Mouse (Mus musculus) cerebellum, adult 8-10 months (tissue): ENCODE data around the gene Leng1.
A peak's percentile ranks its signal among the peaks of the same experiment; 100 is the strongest.

ENCODE experiments used
- DNase-seq: peaks from one replicate; pipeline ENCODE4 v3.0.0; 2022

Gene Leng1

DNA sequence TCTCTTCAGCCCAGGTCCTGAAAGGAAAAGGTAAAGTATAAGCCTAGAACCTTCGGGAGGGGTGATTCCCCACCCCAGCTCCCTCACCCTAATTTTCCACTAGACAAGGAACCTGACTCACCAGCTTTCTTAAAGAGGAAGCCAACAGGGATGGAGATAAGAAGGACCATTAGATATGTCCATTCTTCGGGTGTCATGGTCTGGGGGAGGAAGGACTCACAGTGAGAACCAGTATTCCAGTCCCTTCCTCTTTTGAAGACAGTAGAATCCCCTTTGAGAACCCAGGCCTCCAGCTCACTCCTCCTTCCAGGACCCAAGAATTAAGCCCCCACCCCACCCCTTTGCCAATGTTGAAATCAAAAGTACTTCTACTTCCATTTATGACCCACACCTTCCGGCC lies 26.3 kb upstream of the Leng1 start:
- no peak for DNase-seq

GRCm38 (mm10) chr7:3685400-3686187 lies 20.0 kb upstream of the Leng1 start:
- peak; percentile 59 for DNase-seq

DNA sequence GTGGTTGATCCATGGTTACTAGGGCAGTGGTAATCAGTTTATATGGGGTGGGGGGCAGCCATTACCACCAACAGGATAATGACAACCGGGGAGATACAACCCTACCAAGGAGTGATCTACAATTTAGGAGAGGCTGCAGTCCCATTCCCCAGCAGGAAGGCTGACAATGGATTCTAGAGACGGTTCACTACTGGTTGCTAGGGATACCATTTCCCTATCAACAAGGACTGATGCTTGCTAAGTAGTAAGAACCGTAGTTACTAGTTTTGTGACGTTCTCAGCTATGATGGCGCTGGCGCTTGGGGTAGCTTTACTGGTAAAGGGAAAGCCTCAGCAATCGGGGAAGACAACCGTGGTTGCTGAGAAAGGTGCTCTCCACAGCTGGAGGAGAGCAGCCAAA lies 19.1 kb upstream of the Leng1 start:
- no peak for DNase-seq

DNA sequence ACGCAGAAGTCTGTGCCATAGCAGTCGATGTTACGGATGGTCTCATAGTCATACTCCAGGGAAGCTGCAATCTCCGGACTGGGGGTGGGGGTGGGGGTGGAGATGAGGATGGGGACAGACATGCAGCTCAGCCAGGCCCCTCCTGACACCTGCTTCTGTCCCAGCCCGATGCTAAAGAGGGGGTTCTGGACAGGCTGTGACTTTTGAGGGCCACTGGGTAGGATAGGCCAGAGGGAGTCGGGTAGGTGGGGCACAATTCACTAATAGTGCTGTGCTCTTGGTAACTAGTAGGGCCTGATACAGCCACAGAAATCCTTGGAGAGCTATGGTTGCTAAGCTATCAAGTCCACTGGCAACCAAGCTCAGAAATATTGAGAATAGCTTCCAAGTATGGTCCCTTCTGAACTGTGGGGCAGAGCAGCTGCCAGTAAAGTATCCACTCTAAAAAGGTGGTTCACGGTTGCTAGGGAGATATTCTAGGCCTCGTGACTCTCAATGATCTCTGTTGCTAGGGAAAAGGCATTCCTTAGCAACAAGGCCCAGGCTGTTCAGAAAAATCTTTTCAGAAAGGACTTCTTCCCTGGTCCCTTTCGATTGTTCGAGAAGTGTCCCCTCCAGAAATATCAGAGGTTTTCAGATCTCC lies 18.4 kb upstream of the Leng1 start:
- DNase-seq, result no peak

GRCm38 (mm10) chr7:3677342-3677741 lies 11.7 kb upstream of the Leng1 start, which contains the start of gene Tmc4:
Gene Tmc4 (minus strand): TSS chr7:3677553.
- DNase-seq, result no peak

DNA sequence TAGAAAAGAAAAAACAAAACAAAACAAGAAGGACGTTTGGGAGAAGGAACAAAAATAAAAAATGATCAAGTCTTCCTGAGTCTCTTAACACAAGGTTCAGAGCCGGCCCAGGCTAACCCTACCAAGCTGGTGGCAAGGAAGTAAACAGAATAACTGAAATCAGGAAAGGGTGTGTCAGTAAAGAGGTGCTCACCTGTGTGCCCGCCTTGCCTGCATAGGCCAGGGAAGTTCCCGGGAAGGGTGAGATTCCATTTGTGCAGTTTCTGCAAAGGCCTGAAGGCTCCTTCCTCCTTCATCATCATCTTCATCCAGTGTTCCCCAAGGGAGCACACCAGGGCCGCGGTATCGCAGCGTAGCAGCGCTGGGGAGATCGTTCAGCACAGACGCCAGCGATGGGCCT lies 10.7 kb upstream of the Leng1 start:
- DNase-seq, result no peak

GRCm38 (mm10) chr7:3675228-3675548 lies 9.5 kb upstream of the Leng1 start:
- no peak for DNase-seq

GRCm38 (mm10) chr7:3674507-3675227 lies 9.0 kb upstream of the Leng1 start:
- DNase-seq, result peak; percentile 81

- DNase-seq, result no peak
Measured at GRCm38 (mm10) chr7:3666921-3667391, 1.3 kb upstream of the Leng1 start.

DNA sequence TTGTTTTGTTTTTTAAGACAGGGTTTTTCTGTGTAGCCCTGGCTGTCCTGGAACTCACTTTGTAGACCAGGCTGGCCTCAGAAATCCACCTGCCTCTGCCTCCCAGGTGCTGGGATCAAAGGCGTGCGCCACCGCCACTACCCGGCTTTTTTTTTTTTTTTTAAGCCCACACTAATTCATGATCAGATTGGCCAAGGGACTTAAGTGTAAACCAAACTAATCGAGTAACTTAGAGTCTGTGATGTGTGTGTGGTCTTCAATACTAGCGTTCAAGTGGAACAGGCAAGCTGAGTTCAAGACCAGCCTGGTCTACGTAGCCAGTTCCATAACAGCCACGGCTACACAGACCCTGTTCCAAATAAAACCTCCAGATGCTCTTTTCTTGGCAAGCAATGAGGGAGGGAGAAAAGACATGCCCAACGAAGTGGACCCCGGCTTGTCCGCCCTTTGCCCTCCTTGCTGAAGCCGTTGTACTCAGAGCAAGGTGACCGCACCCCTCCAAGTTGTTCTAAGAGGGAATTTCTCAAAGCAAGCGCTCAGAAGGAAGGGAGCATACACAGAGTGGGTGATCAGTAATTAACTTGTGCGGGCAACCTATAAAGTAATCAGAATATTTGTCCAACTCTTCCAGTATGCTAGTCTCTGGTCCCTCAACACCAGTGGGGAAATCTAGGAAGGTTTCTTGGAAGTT lies 971 bp downstream of the Leng1 start:
- DNase-seq, result no peak

DNA sequence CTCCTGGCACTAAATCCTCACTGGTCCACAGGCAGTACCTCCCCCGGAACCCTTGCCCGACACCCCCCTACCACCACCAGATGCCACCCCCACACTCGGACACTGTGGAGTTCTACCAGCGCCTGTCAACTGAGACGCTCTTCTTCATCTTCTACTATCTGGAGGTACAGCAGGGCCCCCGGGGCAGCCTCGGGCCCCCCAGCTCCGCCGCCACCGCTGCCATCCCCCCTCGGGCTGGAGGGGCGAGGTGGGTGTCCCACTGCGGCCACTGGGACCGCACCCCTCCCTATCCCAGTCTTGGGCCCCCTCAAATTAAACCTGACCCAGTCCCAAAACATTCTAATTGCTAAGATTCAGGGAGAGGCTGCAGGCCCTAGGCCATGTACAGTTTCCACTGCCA lies 7.1 kb downstream of the Leng1 start:
- DNase-seq, result no peak

DNA sequence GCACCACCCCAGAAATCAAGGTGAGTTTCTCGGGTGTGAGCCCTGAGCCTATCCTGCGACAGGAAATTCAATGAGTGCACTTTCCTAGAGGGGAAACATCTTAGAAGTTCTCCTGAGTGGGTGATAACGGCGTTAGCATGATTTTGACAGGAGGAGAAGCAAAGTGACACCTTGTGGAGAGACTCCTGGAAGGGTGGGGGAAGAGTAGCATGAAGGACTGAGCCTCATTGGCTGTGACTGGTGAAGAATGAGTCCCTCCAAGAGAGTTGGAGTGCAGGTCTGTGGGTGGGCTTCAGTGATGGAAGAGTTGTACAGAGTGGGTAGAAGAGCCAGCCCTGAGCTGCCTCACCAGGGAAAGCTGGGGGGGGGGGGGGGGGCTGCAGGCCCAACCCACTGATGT lies 8.7 kb downstream of the Leng1 start:
- no peak for DNase-seq

DNA sequence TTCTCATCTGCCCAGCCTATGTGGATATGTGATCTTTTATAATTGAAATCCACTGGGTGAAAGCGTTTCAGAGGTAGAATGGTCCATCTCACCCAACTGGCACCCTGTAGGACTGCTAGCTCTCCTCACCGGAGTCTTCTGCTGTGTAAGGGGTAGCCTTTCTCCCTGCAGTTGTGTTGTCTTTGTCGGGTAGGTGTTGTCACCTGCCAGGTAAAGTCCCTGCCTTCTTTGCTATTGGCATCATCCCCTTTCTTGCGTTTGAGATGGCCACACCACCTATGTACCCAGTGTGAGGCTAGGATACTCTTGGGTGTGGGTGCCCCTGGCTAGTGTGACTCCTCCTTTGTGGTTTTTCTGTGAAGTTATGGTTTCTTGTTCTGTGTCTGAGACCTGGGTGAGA lies 19.0 kb downstream of the Leng1 start:
- no peak for DNase-seq

DNA sequence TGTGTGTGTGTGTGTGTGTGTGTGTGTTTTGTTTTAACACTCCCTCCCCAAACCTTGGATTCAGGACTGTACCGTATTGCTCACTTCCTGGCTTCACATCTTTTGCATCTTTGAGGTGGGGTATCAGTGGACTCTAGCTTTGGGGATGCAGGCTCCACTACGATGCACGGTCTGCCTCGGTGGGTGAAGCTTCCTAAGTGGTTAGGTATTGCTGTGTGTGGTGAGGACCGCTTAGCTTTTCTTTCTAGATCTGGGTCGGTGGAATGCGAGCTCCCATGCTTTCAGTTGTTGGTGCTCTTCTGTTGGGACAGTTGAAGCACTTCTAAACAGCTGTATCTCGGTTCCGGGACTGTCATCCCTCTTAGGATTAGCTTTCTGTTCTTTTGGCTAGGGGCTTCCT lies 19.5 kb downstream of the Leng1 start:
- no peak for DNase-seq

GRCm38 (mm10) chr7:3645488-3646025 lies 20.1 kb downstream of the Leng1 start:
- DNase-seq, result no peak

DNA sequence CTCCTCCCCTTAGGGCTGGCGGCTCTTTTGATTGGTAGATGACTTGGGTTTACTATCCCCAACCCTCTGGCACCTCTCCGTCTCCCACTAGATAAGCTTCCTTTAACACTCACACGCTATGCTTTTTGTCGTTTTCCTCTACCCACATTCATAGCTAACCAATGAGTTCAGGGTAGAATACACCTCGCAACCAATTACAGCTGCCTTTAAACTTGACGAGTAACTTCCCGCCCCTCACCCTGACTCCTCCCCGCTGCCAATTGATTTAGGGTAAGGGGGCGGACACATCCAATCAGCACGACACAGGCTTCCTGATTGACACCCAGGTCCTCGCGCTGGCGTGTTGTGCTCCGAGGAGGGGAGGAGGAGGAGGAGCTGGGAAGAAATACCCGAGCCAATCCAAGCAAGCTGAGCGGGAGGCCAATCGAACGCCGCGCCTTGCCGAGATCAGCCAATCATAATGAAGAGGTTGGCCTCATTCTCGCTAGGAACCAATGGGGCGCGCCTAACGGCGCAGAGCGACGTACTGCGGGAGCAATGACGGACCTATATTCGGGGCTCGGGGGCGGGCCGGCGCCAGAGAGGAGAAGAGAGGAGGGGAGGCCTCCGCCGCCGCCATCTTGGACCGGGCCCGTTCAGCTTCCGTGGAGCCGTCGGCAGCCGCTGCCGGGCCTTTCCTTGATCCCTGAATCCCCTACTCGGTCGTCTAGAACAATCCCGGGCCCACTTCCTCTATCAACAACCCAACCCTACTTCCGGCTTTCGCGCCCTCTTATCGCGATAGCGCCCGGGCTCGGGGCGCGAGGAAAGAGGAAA lies 20.8 kb downstream of the Leng1 start, which contains the start of gene Cnot3:
Cnot3 (plus strand) TSS at position 597 of the 816 bp plus-strand sequence.
- DNase-seq, result peak; percentile 98

- no peak for DNase-seq
Measured at GRCm38 (mm10) chr7:3644348-3644671, 21.3 kb downstream of the Leng1 start.

- DNase-seq, result no peak
Measured at GRCm38 (mm10) chr7:3643843-3644242, 21.8 kb downstream of the Leng1 start.

- DNase-seq, result no peak
Measured at GRCm38 (mm10) chr7:3643412-3643811, 22.2 kb downstream of the Leng1 start.

GRCm38 (mm10) chr7:3630478-3630815 lies 35.2 kb downstream of the Leng1 start:
- DNase-seq, result no peak

DNA sequence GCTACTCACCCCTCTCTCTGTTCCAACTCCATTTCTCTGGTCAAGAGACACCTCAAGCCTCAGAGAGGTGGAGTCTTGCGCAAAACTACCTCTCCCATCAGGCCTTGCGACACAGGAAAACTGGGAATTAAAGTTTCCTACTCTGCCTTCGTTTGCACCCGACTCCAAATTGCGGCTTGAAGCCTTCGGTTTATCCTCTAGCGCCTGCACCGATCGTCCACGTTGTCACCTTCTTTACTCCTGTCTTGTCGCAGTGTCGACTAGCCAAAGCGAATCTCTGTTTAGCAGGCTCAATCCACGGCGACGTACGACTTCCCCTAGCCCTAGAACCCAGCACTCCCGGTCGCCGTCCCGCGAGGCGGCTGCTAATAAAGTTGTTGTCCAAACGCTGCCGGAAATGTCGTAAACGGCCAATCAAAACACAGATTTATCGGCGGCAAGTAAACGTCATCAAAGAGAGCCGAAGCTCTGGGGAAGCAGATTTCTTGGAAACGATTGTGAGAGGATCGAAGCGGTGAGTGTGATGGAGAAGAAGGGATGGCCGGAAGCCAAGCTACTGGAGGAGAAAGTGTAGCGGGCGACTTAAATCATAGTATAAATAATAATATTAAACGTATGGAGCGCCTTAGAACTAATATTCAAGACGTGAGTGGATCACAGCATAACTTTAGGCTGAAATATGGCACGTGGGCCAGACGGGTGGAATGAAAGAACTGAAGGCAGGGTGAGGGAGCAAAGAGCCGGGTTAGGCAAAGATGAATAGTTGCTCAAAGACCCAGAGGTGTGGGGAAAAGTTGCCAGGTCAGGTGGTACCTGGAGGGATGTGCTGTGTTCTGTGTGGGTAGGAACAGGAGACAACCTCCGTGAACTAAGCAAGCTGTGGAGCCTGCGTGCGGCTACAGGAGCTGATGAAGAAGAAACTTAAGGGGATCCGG lies 35.8 kb downstream of the Leng1 start, which contains the start of the genes Tfpt and Prpf31:
Tfpt (minus strand) TSS at position 387 of the 935 bp plus-strand sequence.
Prpf31 (plus strand) TSS at position 443 of the 935 bp plus-strand sequence.
- peak; percentile 94 for DNase-seq
